Mouse (Mus musculus) liver, adult 2 months (tissue): Measurements from ENCODE around the gene Gm45062.

Experiments
- CTCF ChIP-seq: fragments of 200-500 bp; IDR thresholded peaks from 2 replicates; pipeline ENCODE4 v1.5.1; 2011; ENCODE audit warnings: low read depth, low read length, control low read depth
- POLR2A ChIP-seq: fragments of 200-500 bp; IDR thresholded peaks from 2 replicates; pipeline ENCODE4 v1.6.1; 2011; ENCODE audit warnings: low read length, control low read depth; ENCODE audit not compliant: insufficient read depth; ENCODE audit errors: extremely low read depth

- TF ChIP-seq POLR2A: no peak
- no peak for TF ChIP-seq CTCF
Measured at GRCm38 (mm10) chr6:8583892-8584291, 324.6 kb downstream of the Gm45062 start.
